Mouse (Mus musculus): ENCODE measurements around the gene Gba2. TPM values are rescaled to one million over a fixed set of nuclear protein-coding genes. Genes with fewer than 3 reads are reported as not detected.

Gene Gba2
- total and polyA plus RNA-seq, 2 experiments: 5.3 to 10.9 TPM

DNA sequence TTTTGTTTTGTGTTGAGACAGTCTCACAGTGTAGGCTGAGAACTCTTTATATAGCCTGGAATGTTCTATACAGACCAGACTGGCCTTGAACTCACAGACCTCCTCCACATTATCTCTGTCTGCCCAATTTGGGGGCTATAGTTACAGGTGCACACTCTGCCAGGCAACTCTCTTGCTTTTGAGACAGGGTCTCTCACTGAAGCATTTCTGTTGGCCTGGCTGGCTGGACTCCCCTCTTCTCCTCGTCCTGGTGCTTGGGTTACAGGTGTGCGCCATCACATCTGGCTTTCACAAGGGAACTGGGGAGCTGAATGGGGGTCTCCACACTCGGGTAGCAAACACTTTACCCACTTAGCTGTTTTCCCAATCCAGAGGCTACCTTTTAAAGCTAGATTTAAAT, 13.3 kb upstream of the Gba2 start:
- Histone ChIP-seq H3K27ac (replicated peaks; ENCODE audit: insufficient read depth, low read depth, low read length) (no peak overlapping the region), H3K36me3 (ENCODE audit: control insufficient read depth, insufficient read depth, low read length) (no peaks in the 10 kb centered on the region), H3K4me1 (ENCODE audit: control insufficient read depth, insufficient read depth, low read length) (no peaks in the 10 kb centered on the region), H3K79me2 (ENCODE audit: control insufficient read depth, insufficient read depth, low read length) (no peaks in the 10 kb centered on the region), H3K4me3 (ENCODE audit: insufficient read depth, low read depth, low read length) (no peak overlapping the region), H3K9ac (ENCODE audit: low read depth, low read length) (no peak overlapping the region), H3K27me3 (ENCODE audit: control insufficient read depth, insufficient read depth, low read length) (no peaks in the 10 kb centered on the region)
- DNase-seq (ENCODE audit: extremely low read depth, low read depth, low spot score): no peak
- WGBS: 78% methylated on average over 3 of the region's 3 CpGs
- TF ChIP-seq POLR2A (IDR thresholded peaks at IDR 0.05; ENCODE audit: extremely low read depth, insufficient read depth, low read length): no peak
- TF ChIP-seq CTCF (IDR thresholded peaks at IDR 0.05; ENCODE audit: low read depth, low read length): no peak

DNA sequence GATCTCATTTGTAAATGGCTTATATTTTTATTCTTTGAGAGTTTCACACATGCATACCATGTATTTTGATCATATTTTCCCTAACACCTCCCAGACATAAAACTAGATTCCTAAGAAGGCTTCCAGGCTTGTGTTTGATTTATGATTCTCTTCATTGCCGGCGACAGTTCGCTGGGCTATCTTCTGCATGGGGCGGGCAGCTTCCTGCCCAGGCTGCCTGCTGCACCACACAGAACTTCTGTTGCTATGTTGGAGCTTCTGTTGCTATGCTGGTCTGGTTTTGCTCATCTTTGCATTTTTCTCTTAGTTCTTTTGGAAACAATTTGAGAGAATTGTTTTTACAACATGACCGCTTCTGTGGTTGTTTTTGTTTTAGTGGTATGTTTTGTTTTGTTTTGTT, 12.9 kb upstream of the Gba2 start:
- TF ChIP-seq CTCF (IDR thresholded peaks at IDR 0.05; ENCODE audit: low read depth, low read length) (no peak), POLR2A (IDR thresholded peaks at IDR 0.05; ENCODE audit: extremely low read depth, insufficient read depth, low read length) (no peak)
- WGBS: 67% methylated on average over 5 of the region's 5 CpGs
- Histone ChIP-seq H3K27me3 (ENCODE audit: control insufficient read depth, insufficient read depth, low read length) (no peaks in the 10 kb centered on the region), H3K9ac (ENCODE audit: low read depth, low read length) (no peak overlapping the region), H3K4me3 (ENCODE audit: insufficient read depth, low read depth, low read length) (no peak overlapping the region), H3K79me2 (ENCODE audit: control insufficient read depth, insufficient read depth, low read length) (no peaks in the 10 kb centered on the region), H3K27ac (replicated peaks; ENCODE audit: insufficient read depth, low read depth, low read length) (no peak overlapping the region), H3K36me3 (ENCODE audit: control insufficient read depth, insufficient read depth, low read length) (no peaks in the 10 kb centered on the region), H3K4me1 (ENCODE audit: control insufficient read depth, insufficient read depth, low read length) (no peaks in the 10 kb centered on the region)
- no peak for DNase-seq (ENCODE audit: extremely low read depth, low read depth, low spot score)

DNA sequence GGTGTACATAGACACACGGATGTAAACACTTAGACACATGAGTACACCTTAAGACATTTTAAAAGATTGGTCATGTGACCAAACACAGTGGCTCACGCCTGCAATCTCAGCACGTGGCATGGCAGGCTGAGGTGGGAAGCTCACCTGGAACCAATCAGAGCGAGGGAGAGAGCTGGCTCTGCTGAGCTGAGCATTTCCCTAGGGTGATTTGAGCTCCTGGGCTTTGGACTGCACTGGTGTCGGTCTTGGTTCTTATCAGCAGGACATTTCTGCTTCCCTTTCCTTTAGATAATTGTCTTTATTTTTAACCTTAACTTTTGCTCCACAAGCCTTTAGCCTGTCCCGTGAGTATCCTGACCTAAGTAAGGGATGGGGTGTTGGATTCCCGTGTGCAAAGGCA, 9.0 kb upstream of the Gba2 start:
- H3K36me3 ChIP-seq (ENCODE audit: control insufficient read depth, insufficient read depth, low read length): peaks cover 3% of the 10 kb centered on the region; the same call in 1 of the 2 replicates
- no peaks in the 10 kb centered on the region for H3K4me1 ChIP-seq (ENCODE audit: control insufficient read depth, insufficient read depth, low read length)
- peak; percentile 22 for DNase-seq (ENCODE audit: extremely low read depth, low read depth, low spot score)
- no peaks in the 10 kb centered on the region for H3K27me3 ChIP-seq (ENCODE audit: control insufficient read depth, insufficient read depth, low read length)
- TF ChIP-seq POLR2A (IDR thresholded peaks at IDR 0.05; ENCODE audit: extremely low read depth, insufficient read depth, low read length) (no peak), CTCF (IDR thresholded peaks at IDR 0.05; ENCODE audit: low read depth, low read length) (no peak)
- H3K9ac ChIP-seq (ENCODE audit: low read depth, low read length): no peak overlapping the region
- peak overlapping the region; percentile 49 for H3K27ac ChIP-seq (replicated peaks; ENCODE audit: insufficient read depth, low read depth, low read length)
- no peaks in the 10 kb centered on the region for H3K79me2 ChIP-seq (ENCODE audit: control insufficient read depth, insufficient read depth, low read length)
- 45% methylated on average over 7 of the region's 7 CpGs for WGBS
- H3K4me3 ChIP-seq (ENCODE audit: insufficient read depth, low read depth, low read length): no peak overlapping the region

DNA sequence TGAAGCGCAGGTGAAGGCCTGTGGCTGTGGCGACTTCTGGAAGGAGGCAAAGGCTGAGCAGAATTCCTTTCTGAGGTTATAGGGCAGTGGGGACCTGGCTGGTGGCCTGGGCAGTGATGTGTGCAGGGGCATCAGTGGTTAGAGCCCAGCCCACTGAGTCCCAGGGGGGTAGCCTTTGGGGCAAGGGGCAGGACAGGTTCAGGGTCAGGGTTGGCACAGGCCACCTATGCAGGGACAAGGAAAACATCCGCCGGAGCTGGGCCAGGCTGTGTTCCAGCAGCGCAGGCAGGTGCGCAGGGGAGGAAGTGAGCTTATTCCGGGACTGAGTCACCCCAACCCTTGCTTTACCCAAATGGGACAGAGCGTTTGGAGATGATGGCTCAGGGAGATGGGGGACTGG, 7.7 kb upstream of the Gba2 start:
- H3K4me3 ChIP-seq (ENCODE audit: insufficient read depth, low read depth, low read length): no peak overlapping the region
- WGBS: 68% methylated on average over 8 of the region's 8 CpGs
- H3K4me1 ChIP-seq (ENCODE audit: control insufficient read depth, insufficient read depth, low read length): no peaks in the 10 kb centered on the region
- no peak overlapping the region for H3K27ac ChIP-seq (replicated peaks; ENCODE audit: insufficient read depth, low read depth, low read length)
- H3K79me2 ChIP-seq (ENCODE audit: control insufficient read depth, insufficient read depth, low read length): no peaks in the 10 kb centered on the region
- DNase-seq (ENCODE audit: extremely low read depth, low read depth, low spot score): peak; percentile 55
- TF ChIP-seq POLR2A (IDR thresholded peaks at IDR 0.05; ENCODE audit: extremely low read depth, insufficient read depth, low read length) (no peak), CTCF (IDR thresholded peaks at IDR 0.05; ENCODE audit: low read depth, low read length) (no peak)
- no peaks in the 10 kb centered on the region for H3K27me3 ChIP-seq (ENCODE audit: control insufficient read depth, insufficient read depth, low read length)
- H3K9ac ChIP-seq (ENCODE audit: low read depth, low read length): no peak overlapping the region
- peaks cover 9% of the 10 kb centered on the region; the same call in 1 of the 2 replicates for H3K36me3 ChIP-seq (ENCODE audit: control insufficient read depth, insufficient read depth, low read length)

DNA sequence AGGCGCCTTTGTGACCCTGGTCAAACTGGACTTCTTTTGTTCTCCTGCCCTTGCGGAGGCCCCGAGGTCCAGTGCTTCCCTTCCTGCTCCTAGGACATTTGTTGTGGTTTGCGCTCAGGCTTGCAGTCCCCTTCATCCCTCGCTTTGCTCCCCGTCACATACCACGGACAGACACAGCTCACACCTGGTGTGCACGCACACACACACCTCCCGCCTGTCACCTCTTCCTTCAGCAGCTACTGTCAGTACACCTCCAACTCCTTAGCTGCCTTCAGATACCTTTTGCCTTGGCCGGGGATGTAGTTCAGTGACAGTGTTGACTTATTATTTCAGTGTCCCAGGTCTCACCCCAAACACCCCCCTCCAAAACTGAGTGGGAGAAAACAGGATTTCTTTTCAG, 7.0 kb upstream of the Gba2 start:
- Histone ChIP-seq H3K9ac (ENCODE audit: low read depth, low read length) (no peak overlapping the region), H3K36me3 (ENCODE audit: control insufficient read depth, insufficient read depth, low read length) (peaks cover 13% of the 10 kb centered on the region; the same call in 1 of the 2 replicates), H3K4me3 (ENCODE audit: insufficient read depth, low read depth, low read length) (no peak overlapping the region), H3K79me2 (ENCODE audit: control insufficient read depth, insufficient read depth, low read length) (no peaks in the 10 kb centered on the region), H3K27ac (replicated peaks; ENCODE audit: insufficient read depth, low read depth, low read length) (no peak overlapping the region), H3K27me3 (ENCODE audit: control insufficient read depth, insufficient read depth, low read length) (no peaks in the 10 kb centered on the region), H3K4me1 (ENCODE audit: control insufficient read depth, insufficient read depth, low read length) (no peaks in the 10 kb centered on the region)
- no peak for DNase-seq (ENCODE audit: extremely low read depth, low read depth, low spot score)
- WGBS: 71% methylated on average over 10 of the region's 10 CpGs
- no peak for TF ChIP-seq CTCF (IDR thresholded peaks at IDR 0.05; ENCODE audit: low read depth, low read length)
- no peak for TF ChIP-seq POLR2A (IDR thresholded peaks at IDR 0.05; ENCODE audit: extremely low read depth, insufficient read depth, low read length)

DNA sequence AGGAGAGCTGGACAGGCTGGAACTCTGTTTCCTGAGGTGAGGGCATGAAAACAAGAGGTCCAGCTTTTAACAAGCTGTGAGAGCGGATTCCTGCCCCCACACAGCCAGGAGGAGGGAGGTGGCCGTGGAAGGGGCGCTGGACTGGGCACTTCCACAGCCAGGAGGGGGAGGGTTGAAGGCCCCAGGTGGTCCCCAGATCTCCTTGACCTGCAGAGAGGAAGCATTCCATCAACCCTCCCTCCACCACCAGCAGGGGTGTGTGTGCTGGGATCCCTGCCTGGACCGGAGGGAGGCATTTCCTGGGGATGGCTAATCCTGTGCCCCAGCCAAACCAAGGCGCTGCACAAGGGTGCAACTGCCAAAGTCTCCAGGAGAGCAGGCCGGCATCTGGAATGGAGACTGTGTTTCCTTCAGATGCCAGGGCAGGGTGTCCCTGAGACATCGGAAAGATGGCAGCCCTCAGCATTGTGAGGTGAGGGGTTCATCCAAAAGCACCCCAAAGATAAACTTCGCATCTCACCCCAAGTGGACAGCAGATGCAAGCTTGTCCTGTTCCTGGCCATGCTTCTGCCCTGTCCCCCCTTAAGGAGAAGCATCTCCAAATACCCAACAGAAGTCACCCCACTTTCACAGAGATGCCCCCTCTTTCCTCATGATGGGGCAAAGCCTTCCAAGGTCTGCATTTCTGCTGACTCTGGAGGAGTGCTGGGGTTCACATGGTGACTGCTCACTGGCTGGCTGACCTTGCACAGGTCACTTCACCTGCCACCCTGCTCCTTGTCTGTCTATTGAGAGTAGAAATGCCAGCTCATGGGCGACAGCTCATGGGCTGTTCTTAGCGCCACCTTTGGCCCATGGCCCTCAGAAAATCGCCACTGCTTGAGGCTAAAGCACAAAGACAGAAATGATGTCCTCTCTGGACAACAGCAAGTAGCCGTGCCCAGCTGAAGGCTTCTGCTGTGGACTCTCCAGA, 6.1 kb upstream of the Gba2 start, which contains the start of gene Msmp:
Gene Msmp, minus strand, starts transcription at position 51 of the 973 bp plus-strand sequence.
- H3K36me3 ChIP-seq (ENCODE audit: control insufficient read depth, insufficient read depth, low read length): peaks cover 13% of the 10 kb centered on the region; the same call in 1 of the 2 replicates
- no peak for DNase-seq (ENCODE audit: extremely low read depth, low read depth, low spot score)
- 78% methylated on average over 12 of the region's 12 CpGs for WGBS
- 0 out of 2 replicates have a peak, but pooled peaks cover 3% of the 10 kb centered on the region for H3K4me1 ChIP-seq (ENCODE audit: control insufficient read depth, insufficient read depth, low read length)
- no peak within 1 kb of the TSS for H3K9ac ChIP-seq (ENCODE audit: low read depth, low read length)
- no peaks in the 10 kb centered on the region for H3K79me2 ChIP-seq (ENCODE audit: control insufficient read depth, insufficient read depth, low read length)
- TF ChIP-seq POLR2A (IDR thresholded peaks at IDR 0.05; ENCODE audit: extremely low read depth, insufficient read depth, low read length): no peak
- TF ChIP-seq CTCF (IDR thresholded peaks at IDR 0.05; ENCODE audit: low read depth, low read length): no peak
- H3K27ac ChIP-seq (replicated peaks; ENCODE audit: insufficient read depth, low read depth, low read length): 0 out of 2 replicates have a peak within 1 kb of the TSS, but pooled peaks have one; percentile 8
- no peak within 1 kb of the TSS for H3K4me3 ChIP-seq (ENCODE audit: insufficient read depth, low read depth, low read length)
- no peaks in the 10 kb centered on the region for H3K27me3 ChIP-seq (ENCODE audit: control insufficient read depth, insufficient read depth, low read length)
